Mouse (Mus musculus): Measurements from ENCODE around the gene Kpna3. TPM values are rescaled to one million over a fixed set of nuclear protein-coding genes. Genes with fewer than 3 reads are reported as not detected.
A peak's percentile ranks its signal among the peaks of the same experiment; 100 is the strongest.

The Kpna3 gene
- total RNA-seq, 1 experiment: 38.0 TPM

DNA sequence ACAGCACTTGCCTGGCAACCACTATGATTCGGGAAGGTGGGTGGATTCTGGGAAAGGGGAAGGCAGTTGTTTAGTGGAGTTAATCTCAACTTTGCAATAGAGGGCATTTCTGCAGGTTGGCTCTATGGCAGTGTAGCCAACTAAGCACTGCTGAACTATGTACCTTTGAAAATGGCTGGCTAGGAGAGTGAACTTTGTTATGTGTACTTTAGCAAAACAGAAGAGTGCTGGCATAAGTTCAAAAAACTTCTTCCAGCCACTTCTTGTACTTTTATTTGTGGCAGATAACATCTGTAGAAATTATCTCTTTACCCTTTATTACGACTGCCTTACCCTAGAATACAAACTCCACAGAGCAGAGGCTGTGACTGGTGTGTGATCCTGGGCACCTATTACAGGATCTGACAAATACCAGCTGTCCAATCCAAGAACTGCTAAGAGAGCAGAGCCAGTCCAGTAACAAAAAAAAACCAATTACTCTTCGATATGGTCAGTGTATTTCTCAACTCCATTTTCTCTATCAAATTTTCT is 78.6 kb downstream of the Kpna3 start:
- H3K4me3 ChIP-seq (ENCODE audit: insufficient read depth in 1 of 2, low read depth in 1 of 2, low read length in 2 of 2, poor library complexity in 1 of 2, severe bottlenecking in 1 of 2): 0 out of 4 replicates have a peak overlapping the region, but pooled peaks of 1 of the 2 experiments have one; percentile 74
- H3K36me3 ChIP-seq (ENCODE audit: control insufficient read depth, insufficient read depth, low read length, poor library complexity, severe bottlenecking): no peaks in the 10 kb centered on the region
- in situ Hi-C loops (cut with MboI; ENCODE audit: low sequenced_read_pairs in 2 of 2, unreplicated experiment in 2 of 2): no loop called here
- peak overlapping the region; percentile 12; the same call in 1 of the 2 replicates for H3K9ac ChIP-seq (ENCODE audit: insufficient read depth, low read depth, low read length, poor library complexity, severe bottlenecking)
- DNase-seq (ENCODE audit: low read depth, low spot score): no peak
- 0 out of 4 replicates have a peak, but pooled peaks cover 0 to 3% of the 10 kb centered on the region in 2 experiments for H3K4me1 ChIP-seq (ENCODE audit: control insufficient read depth in 2 of 2, insufficient read depth in 2 of 2, low read length in 2 of 2, poor library complexity in 1 of 2)
- H3K9me3 ChIP-seq (ENCODE audit: control insufficient read depth, insufficient read depth, low read depth, low read length): no peaks in the 10 kb centered on the region
- TF ChIP-seq CHD2 (IDR thresholded peaks at IDR 0.05; ENCODE audit: low read depth, low read length) (no peak), HCFC1 (IDR thresholded peaks at IDR 0.05; ENCODE audit: borderline replicate concordance, insufficient read depth, low read length) (no peak), MAFK (IDR thresholded peaks at IDR 0.05; ENCODE audit: insufficient read depth, low read depth, low read length) (no peak), ZC3H11A (IDR thresholded peaks at IDR 0.05; ENCODE audit: borderline replicate concordance, low read depth, low read length) (no peak), ZNF384 (IDR thresholded peaks at IDR 0.05; ENCODE audit: low read depth, low read length) (no peak)
- H3K27ac ChIP-seq (ENCODE audit: insufficient read depth, low read depth, low read length, poor library complexity, severe bottlenecking): no peak overlapping the region

GRCm38 (mm10) chr14:61360131-61360980 is 79.3 kb downstream of the Kpna3 start, which contains the start of gene Ebpl:
Ebpl (minus strand) TSS chr14:61360439.
- in situ Hi-C loops (cut with MboI; ENCODE audit: low sequenced_read_pairs in 2 of 2, unreplicated experiment in 2 of 2): no loop called here
- Histone ChIP-seq H3K9me3 (ENCODE audit: control insufficient read depth, insufficient read depth, low read depth, low read length) (no peaks in the 10 kb centered on the region), H3K27ac (ENCODE audit: insufficient read depth, low read depth, low read length, poor library complexity, severe bottlenecking) (0 out of 2 replicates have a peak within 1 kb of the TSS, but pooled peaks have one; percentile 6), H3K9ac (ENCODE audit: insufficient read depth, low read depth, low read length, poor library complexity, severe bottlenecking) (peak within 1 kb of the TSS; percentile 90), H3K36me3 (ENCODE audit: control insufficient read depth, insufficient read depth, low read length, poor library complexity, severe bottlenecking) (no peaks in the 10 kb centered on the region), H3K4me3 (ENCODE audit: insufficient read depth in 1 of 2, low read depth in 1 of 2, low read length in 2 of 2, poor library complexity in 1 of 2, severe bottlenecking in 1 of 2) (peak within 1 kb of the TSS; percentile 74 to 85), H3K4me1 (ENCODE audit: control insufficient read depth in 2 of 2, insufficient read depth in 2 of 2, low read length in 2 of 2, poor library complexity in 1 of 2) (0 out of 4 replicates have a peak, but pooled peaks cover 0 to 3% of the 10 kb centered on the region in 2 experiments)
- no peak for TF ChIP-seq ZC3H11A (IDR thresholded peaks at IDR 0.05; ENCODE audit: borderline replicate concordance, low read depth, low read length)
- TF ChIP-seq CHD2 (IDR thresholded peaks at IDR 0.05; ENCODE audit: low read depth, low read length): no peak
- no peak for TF ChIP-seq MAFK (IDR thresholded peaks at IDR 0.05; ENCODE audit: insufficient read depth, low read depth, low read length)
- TF ChIP-seq HCFC1 (IDR thresholded peaks at IDR 0.05; ENCODE audit: borderline replicate concordance, insufficient read depth, low read length): no peak
- no peak for TF ChIP-seq ZNF384 (IDR thresholded peaks at IDR 0.05; ENCODE audit: low read depth, low read length)
- peak; percentile 74 for DNase-seq (ENCODE audit: low read depth, low spot score)

- H3K4me1 ChIP-seq (ENCODE audit: control insufficient read depth in 2 of 2, insufficient read depth in 2 of 2, low read length in 2 of 2, poor library complexity in 1 of 2): no peaks in the 10 kb centered on the region
- DNase-seq (ENCODE audit: low read depth, low spot score): no peak
- TF ChIP-seq CHD2 (IDR thresholded peaks at IDR 0.05; ENCODE audit: low read depth, low read length) (no peak), ZC3H11A (IDR thresholded peaks at IDR 0.05; ENCODE audit: borderline replicate concordance, low read depth, low read length) (no peak), HCFC1 (IDR thresholded peaks at IDR 0.05; ENCODE audit: borderline replicate concordance, insufficient read depth, low read length) (no peak), ZNF384 (IDR thresholded peaks at IDR 0.05; ENCODE audit: low read depth, low read length) (no peak), MAFK (IDR thresholded peaks at IDR 0.05; ENCODE audit: insufficient read depth, low read depth, low read length) (no peak)
- no peak overlapping the region for H3K4me3 ChIP-seq (ENCODE audit: insufficient read depth in 1 of 2, low read depth in 1 of 2, low read length in 2 of 2, poor library complexity in 1 of 2, severe bottlenecking in 1 of 2)
- no peak overlapping the region for H3K27ac ChIP-seq (ENCODE audit: insufficient read depth, low read depth, low read length, poor library complexity, severe bottlenecking)
- H3K9me3 ChIP-seq (ENCODE audit: control insufficient read depth, insufficient read depth, low read depth, low read length): no peaks in the 10 kb centered on the region
- H3K9ac ChIP-seq (ENCODE audit: insufficient read depth, low read depth, low read length, poor library complexity, severe bottlenecking): no peak overlapping the region
- in situ Hi-C loops (cut with MboI; ENCODE audit: low sequenced_read_pairs in 2 of 2, unreplicated experiment in 2 of 2): no loop called here
- no peaks in the 10 kb centered on the region for H3K36me3 ChIP-seq (ENCODE audit: control insufficient read depth, insufficient read depth, low read length, poor library complexity, severe bottlenecking)
Observed at GRCm38 (mm10) chr14:61354251-61355235, 85.1 kb downstream of the Kpna3 start.

DNA sequence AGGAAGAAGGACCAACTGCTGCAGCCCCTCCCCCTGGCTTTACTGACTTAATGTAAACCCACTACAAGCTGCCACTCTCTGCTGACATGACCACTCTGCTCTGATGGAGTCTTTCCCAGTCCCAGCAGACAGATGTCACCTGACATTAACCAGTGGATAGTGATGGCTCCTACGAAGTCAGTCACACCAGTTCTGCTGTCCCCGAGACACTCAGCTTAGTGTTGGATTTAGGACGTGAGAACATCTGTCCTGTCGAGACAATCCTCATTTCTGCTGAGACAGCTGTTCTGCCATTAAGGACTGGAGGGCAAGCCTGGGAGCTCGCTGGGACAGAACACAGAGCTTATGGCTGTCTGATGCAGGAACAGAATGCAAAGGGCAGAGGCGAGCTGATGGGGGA is 88.9 kb downstream of the Kpna3 start:
- no peak for DNase-seq (ENCODE audit: low read depth, low spot score)
- no peaks in the 10 kb centered on the region for H3K9me3 ChIP-seq (ENCODE audit: control insufficient read depth, insufficient read depth, low read depth, low read length)
- H3K36me3 ChIP-seq (ENCODE audit: control insufficient read depth, insufficient read depth, low read length, poor library complexity, severe bottlenecking): no peaks in the 10 kb centered on the region
- in situ Hi-C loops (cut with MboI; ENCODE audit: low sequenced_read_pairs in 2 of 2, unreplicated experiment in 2 of 2): no loop called here
- no peak overlapping the region for H3K9ac ChIP-seq (ENCODE audit: insufficient read depth, low read depth, low read length, poor library complexity, severe bottlenecking)
- no peak overlapping the region for H3K4me3 ChIP-seq (ENCODE audit: insufficient read depth in 1 of 2, low read depth in 1 of 2, low read length in 2 of 2, poor library complexity in 1 of 2, severe bottlenecking in 1 of 2)
- TF ChIP-seq HCFC1 (IDR thresholded peaks at IDR 0.05; ENCODE audit: borderline replicate concordance, insufficient read depth, low read length) (no peak), MAFK (IDR thresholded peaks at IDR 0.05; ENCODE audit: insufficient read depth, low read depth, low read length) (peak; percentile 45; the same call in 1 of the 2 replicates)
- H3K4me1 ChIP-seq (ENCODE audit: control insufficient read depth in 2 of 2, insufficient read depth in 2 of 2, low read length in 2 of 2, poor library complexity in 1 of 2): 0 out of 4 replicates have a peak, but pooled peaks cover 0 to 1% of the 10 kb centered on the region in 2 experiments
- no peak overlapping the region for H3K27ac ChIP-seq (ENCODE audit: insufficient read depth, low read depth, low read length, poor library complexity, severe bottlenecking)
